Mouse (Mus musculus): ENCODE measurements around the gene Ldb2. TPM values are rescaled to one million over a fixed set of nuclear protein-coding genes. Genes with fewer than 3 reads are reported as not detected.

Gene Ldb2
- total and polyA plus RNA-seq, 2 experiments from 2014 or later, result 8.0 to 10.6 TPM

DNA sequence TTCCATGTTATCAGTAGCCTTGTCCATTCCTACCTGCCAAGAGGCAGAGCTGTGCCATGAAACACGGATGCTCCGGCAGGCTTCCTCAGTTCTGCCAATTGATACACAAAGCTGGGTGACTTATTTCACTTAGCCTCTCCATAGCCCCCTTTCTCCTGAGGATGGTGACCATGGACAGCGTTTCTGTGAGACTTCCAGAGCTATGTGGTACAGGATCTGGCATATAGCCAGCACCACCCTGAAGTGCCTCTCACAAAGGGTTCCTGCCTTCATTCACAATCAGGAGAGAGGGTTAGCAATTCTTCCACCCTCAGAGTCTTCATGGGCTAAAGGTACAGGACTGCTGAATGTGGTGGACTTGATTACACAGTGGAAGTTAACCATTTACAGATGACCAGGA is 270.0 kb downstream of the Ldb2 start:
- Histone ChIP-seq H3K27ac (ENCODE audit: low read depth) (no peak overlapping the region), H3K9me3 (replicated peaks; ENCODE audit: control insufficient read depth, low read length) (no peaks in the 10 kb centered on the region), H3K4me1 (ENCODE audit: control insufficient read depth, insufficient read depth) (no peaks in the 10 kb centered on the region), H3K9ac (replicated peaks; ENCODE audit: low read depth, low read length) (no peak overlapping the region), H3K27me3 (ENCODE audit: control insufficient read depth, insufficient read depth, low read length) (0 out of 2 replicates have a peak, but pooled peaks cover 7% of the 10 kb centered on the region), H3K4me2 (ENCODE audit: low read depth, low read length) (no peak overlapping the region), H3K36me3 (replicated peaks; ENCODE audit: control insufficient read depth, insufficient read depth, low read length) (no peaks in the 10 kb centered on the region), H3K4me3 (ENCODE audit: low read depth, low read length) (no peak overlapping the region)
- ATAC-seq (ENCODE audit: insufficient read depth, low read depth), result no peak
- no peak for DNase-seq (ENCODE audit: low spot score)
- WGBS, result 50% methylated on average over 3 of the region's 3 CpGs
- TF ChIP-seq CTCF (IDR thresholded peaks at IDR 0.05; ENCODE audit: low read depth) (no peak), EP300 (IDR thresholded peaks at IDR 0.05; ENCODE audit: low read depth) (no peak)

DNA sequence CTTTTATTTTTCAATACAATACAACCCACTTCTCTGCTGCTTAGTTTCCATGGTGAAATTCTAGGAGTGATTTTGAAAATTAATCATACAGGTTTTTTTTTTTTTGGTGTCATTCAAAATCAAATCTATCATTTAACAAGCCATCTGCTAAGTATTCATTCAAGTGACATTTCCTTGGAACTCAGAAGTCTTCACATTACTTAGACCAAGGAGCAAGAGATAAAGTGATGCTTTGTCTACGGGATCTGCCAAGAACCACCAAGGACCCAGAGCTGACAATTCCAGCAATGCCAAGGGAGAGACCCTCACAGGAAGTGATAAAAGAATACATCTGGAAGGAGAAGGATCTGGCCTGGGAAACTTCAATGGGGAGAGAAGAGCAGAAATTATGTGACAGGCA is 270.5 kb downstream of the Ldb2 start:
- Histone ChIP-seq H3K9ac (replicated peaks; ENCODE audit: low read depth, low read length) (no peak overlapping the region), H3K4me2 (ENCODE audit: low read depth, low read length) (no peak overlapping the region), H3K27me3 (ENCODE audit: control insufficient read depth, insufficient read depth, low read length) (0 out of 2 replicates have a peak, but pooled peaks cover 7% of the 10 kb centered on the region), H3K9me3 (replicated peaks; ENCODE audit: control insufficient read depth, low read length) (no peaks in the 10 kb centered on the region), H3K4me3 (ENCODE audit: low read depth, low read length) (no peak overlapping the region), H3K27ac (ENCODE audit: low read depth) (no peak overlapping the region), H3K36me3 (replicated peaks; ENCODE audit: control insufficient read depth, insufficient read depth, low read length) (no peaks in the 10 kb centered on the region), H3K4me1 (ENCODE audit: control insufficient read depth, insufficient read depth) (no peaks in the 10 kb centered on the region)
- no peak for ATAC-seq (ENCODE audit: insufficient read depth, low read depth)
- DNase-seq (ENCODE audit: low spot score), result no peak
- WGBS, result 52% methylated on average over 1 of the region's 1 CpGs
- TF ChIP-seq EP300 (IDR thresholded peaks at IDR 0.05; ENCODE audit: low read depth) (no peak), CTCF (IDR thresholded peaks at IDR 0.05; ENCODE audit: low read depth) (no peak)

DNA sequence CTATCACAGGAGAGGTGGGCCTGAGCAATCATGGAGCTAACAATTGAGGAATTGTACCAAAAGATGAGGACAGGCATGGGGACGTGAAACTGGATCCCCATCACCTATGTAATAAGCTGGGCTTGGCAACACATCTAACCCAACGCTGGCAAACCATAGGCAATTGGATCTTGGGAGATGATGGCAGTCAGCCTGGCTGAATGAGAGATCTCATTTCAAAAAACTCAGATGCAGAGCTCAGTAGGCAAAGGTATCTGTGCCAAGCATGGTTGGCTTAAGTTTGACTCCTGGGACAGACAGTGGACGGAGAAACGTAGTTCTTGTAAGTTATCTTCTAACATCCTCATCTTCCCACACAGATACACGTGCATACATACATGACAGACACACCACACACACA is 294.3 kb downstream of the Ldb2 start:
- Histone ChIP-seq H3K4me1 (ENCODE audit: control insufficient read depth, insufficient read depth) (no peaks in the 10 kb centered on the region), H3K9ac (replicated peaks; ENCODE audit: low read depth, low read length) (no peak overlapping the region), H3K4me3 (ENCODE audit: low read depth, low read length) (no peak overlapping the region), H3K9me3 (replicated peaks; ENCODE audit: control insufficient read depth, low read length) (no peaks in the 10 kb centered on the region), H3K36me3 (replicated peaks; ENCODE audit: control insufficient read depth, insufficient read depth, low read length) (no peaks in the 10 kb centered on the region), H3K4me2 (ENCODE audit: low read depth, low read length) (no peak overlapping the region), H3K27me3 (ENCODE audit: control insufficient read depth, insufficient read depth, low read length) (no peaks in the 10 kb centered on the region), H3K27ac (ENCODE audit: low read depth) (no peak overlapping the region)
- WGBS, result 73% methylated on average over 5 of the region's 5 CpGs
- ATAC-seq (ENCODE audit: insufficient read depth, low read depth) (no peak), DNase-seq (ENCODE audit: low spot score) (no peak)
- TF ChIP-seq CTCF (IDR thresholded peaks at IDR 0.05; ENCODE audit: low read depth) (no peak), EP300 (IDR thresholded peaks at IDR 0.05; ENCODE audit: low read depth) (no peak)

DNA sequence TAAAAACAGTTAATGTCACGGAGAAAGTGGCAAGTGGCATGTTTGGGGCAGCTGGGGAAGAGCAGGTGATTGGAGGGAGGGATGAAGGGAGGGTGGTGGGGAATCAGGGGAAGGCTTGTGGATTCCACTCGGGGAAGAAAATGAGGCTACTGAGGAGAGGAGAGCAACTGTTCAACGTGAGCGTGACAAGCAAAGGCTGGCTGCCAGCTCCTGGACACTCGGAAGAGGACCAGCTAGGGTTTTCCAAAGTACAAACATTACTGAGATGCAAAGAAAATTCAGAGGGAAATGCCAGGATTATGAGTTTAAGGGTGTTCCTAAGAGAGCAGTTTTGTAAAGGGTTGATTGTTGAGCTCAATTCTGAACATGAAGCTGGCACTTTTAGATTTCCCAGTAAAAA is 294.7 kb downstream of the Ldb2 start:
- Histone ChIP-seq H3K4me3 (ENCODE audit: low read depth, low read length) (no peak overlapping the region), H3K27ac (ENCODE audit: low read depth) (no peak overlapping the region), H3K27me3 (ENCODE audit: control insufficient read depth, insufficient read depth, low read length) (no peaks in the 10 kb centered on the region), H3K36me3 (replicated peaks; ENCODE audit: control insufficient read depth, insufficient read depth, low read length) (no peaks in the 10 kb centered on the region), H3K9ac (replicated peaks; ENCODE audit: low read depth, low read length) (no peak overlapping the region), H3K4me2 (ENCODE audit: low read depth, low read length) (no peak overlapping the region), H3K9me3 (replicated peaks; ENCODE audit: control insufficient read depth, low read length) (no peaks in the 10 kb centered on the region), H3K4me1 (ENCODE audit: control insufficient read depth, insufficient read depth) (no peaks in the 10 kb centered on the region)
- ATAC-seq (ENCODE audit: insufficient read depth, low read depth) (no peak), DNase-seq (ENCODE audit: low spot score) (no peak)
- WGBS, result 59% methylated on average over 5 of the region's 5 CpGs
- TF ChIP-seq EP300 (IDR thresholded peaks at IDR 0.05; ENCODE audit: low read depth) (no peak), CTCF (IDR thresholded peaks at IDR 0.05; ENCODE audit: low read depth) (no peak)

DNA sequence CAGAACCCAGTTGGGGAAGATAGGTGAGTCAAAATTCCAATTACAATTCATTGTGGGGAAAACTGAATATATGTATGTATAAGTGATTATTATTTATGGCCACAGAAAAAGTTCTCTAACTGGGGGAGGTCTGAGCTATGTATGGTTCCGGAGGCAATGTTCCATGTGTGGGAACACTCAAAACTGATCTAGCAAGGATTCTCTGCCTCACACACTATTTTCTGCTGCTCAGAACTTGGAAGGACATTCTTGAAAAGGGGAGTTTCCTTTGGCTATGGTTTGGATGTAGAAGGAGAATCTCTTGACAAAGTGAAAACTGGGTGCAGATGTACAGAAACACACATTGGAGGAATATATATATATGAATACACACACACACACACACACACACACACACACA is 301.3 kb downstream of the Ldb2 start:
- ATAC-seq (ENCODE audit: insufficient read depth, low read depth) (no peak), DNase-seq (ENCODE audit: low spot score) (no peak)
- H3K9ac ChIP-seq (replicated peaks; ENCODE audit: low read depth, low read length), result no peak overlapping the region
- H3K36me3 ChIP-seq (replicated peaks; ENCODE audit: control insufficient read depth, insufficient read depth, low read length), result no peaks in the 10 kb centered on the region
- WGBS, result 81% methylated on average over 1 of the region's 1 CpGs
- no peaks in the 10 kb centered on the region for H3K27me3 ChIP-seq (ENCODE audit: control insufficient read depth, insufficient read depth, low read length)
- no peak overlapping the region for H3K4me3 ChIP-seq (ENCODE audit: low read depth, low read length)
- H3K4me1 ChIP-seq (ENCODE audit: control insufficient read depth, insufficient read depth), result no peaks in the 10 kb centered on the region
- H3K9me3 ChIP-seq (replicated peaks; ENCODE audit: control insufficient read depth, low read length), result no peaks in the 10 kb centered on the region
- no peak overlapping the region for H3K4me2 ChIP-seq (ENCODE audit: low read depth, low read length)
- TF ChIP-seq CTCF (IDR thresholded peaks at IDR 0.05; ENCODE audit: low read depth) (no peak), EP300 (IDR thresholded peaks at IDR 0.05; ENCODE audit: low read depth) (no peak)
- H3K27ac ChIP-seq (ENCODE audit: low read depth), result no peak overlapping the region

DNA sequence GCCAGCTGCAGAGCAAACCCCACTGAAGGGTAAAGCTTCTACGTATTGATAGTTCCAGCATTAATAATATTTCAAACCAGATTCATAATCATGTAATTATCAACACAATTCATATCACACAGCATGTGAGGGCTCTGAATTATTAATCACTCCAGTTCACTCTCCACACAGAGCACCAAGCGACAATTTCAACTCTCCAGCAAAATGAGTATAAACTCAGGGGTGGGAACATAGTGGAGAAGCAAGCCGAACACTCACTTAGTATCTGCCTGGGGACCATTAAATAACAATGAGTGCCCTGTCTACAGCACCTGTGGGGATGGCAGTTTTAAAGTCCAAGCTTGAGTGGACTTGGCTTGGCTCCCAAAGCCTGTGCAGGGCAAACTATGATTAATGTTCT is 302.6 kb downstream of the Ldb2 start:
- no peaks in the 10 kb centered on the region for H3K4me1 ChIP-seq (ENCODE audit: control insufficient read depth, insufficient read depth)
- H3K9ac ChIP-seq (replicated peaks; ENCODE audit: low read depth, low read length), result no peak overlapping the region
- DNase-seq (ENCODE audit: low spot score) (no peak), ATAC-seq (ENCODE audit: insufficient read depth, low read depth) (no peak)
- no peaks in the 10 kb centered on the region for H3K9me3 ChIP-seq (replicated peaks; ENCODE audit: control insufficient read depth, low read length)
- no peak overlapping the region for H3K4me3 ChIP-seq (ENCODE audit: low read depth, low read length)
- TF ChIP-seq EP300 (IDR thresholded peaks at IDR 0.05; ENCODE audit: low read depth) (no peak), CTCF (IDR thresholded peaks at IDR 0.05; ENCODE audit: low read depth) (no peak)
- no peaks in the 10 kb centered on the region for H3K27me3 ChIP-seq (ENCODE audit: control insufficient read depth, insufficient read depth, low read length)
- H3K4me2 ChIP-seq (ENCODE audit: low read depth, low read length), result no peak overlapping the region
- 86% methylated on average over 3 of the region's 3 CpGs for WGBS
- H3K27ac ChIP-seq (ENCODE audit: low read depth), result no peak overlapping the region
- H3K36me3 ChIP-seq (replicated peaks; ENCODE audit: control insufficient read depth, insufficient read depth, low read length), result no peaks in the 10 kb centered on the region
